Mouse (Mus musculus) hindbrain, embryonic 11.5 days (tissue): ENCODE results near the gene Srgn. TPM values are rescaled to one million over a fixed set of nuclear protein-coding genes. Genes with fewer than 3 reads are reported as not detected.

Experiments used
- ATAC-seq: fragments of 200-750 bp; cut with Nextera tagmentation; 2 replicates; pipeline ENCODE4 v1.8.0; 2017; ENCODE audit warnings: mild to moderate bottlenecking, moderate TSS enrichment, moderate library complexity; ENCODE audit not compliant: low FRiP score
- DNase-seq: peaks from one replicate; pipeline ENCODE4 v3.0.0-alpha.2; 2015; ENCODE audit warnings: low spot score
- H3K27ac ChIP-seq: fragments of 300-500 bp; sonication (generic); 2 replicates; pipeline ENCODE4 v1.5.1; 2014; ENCODE audit warnings: mild to moderate bottlenecking, low read depth, low read length
- H3K27me3 ChIP-seq: fragments of 300-500 bp; sonication (generic); 2 replicates; pipeline ENCODE4 v1.6.1; 2014; ENCODE audit warnings: mild to moderate bottlenecking, low read length, moderate library complexity, mixed read lengths; ENCODE audit not compliant: control insufficient read depth, insufficient read depth
- H3K36me3 ChIP-seq: fragments of 300-500 bp; sonication (generic); 2 replicates; pipeline ENCODE4 v1.6.1; 2014; ENCODE audit warnings: mild to moderate bottlenecking, low read length, moderate library complexity, mixed read lengths; ENCODE audit not compliant: control insufficient read depth, insufficient read depth
- H3K4me1 ChIP-seq: fragments of 300-500 bp; sonication (generic); replicated peaks from 2 replicates; pipeline ENCODE4 v1.6.1; 2014; ENCODE audit warnings: low read length, mixed read lengths; ENCODE audit not compliant: control insufficient read depth, insufficient read depth
- H3K4me2 ChIP-seq: fragments of 300-500 bp; sonication (generic); replicated peaks from 2 replicates; pipeline ENCODE4 v1.6.1; 2014; ENCODE audit warnings: mild to moderate bottlenecking, low read depth, low read length
- H3K4me3 ChIP-seq: fragments of 300-500 bp; sonication (generic); 2 replicates; pipeline ENCODE4 v1.5.1; 2014; ENCODE audit warnings: low read depth, low read length
- H3K9ac ChIP-seq: fragments of 300-500 bp; sonication (generic); 2 replicates; pipeline ENCODE4 v1.6.1; 2014; ENCODE audit warnings: low read depth, low read length
- H3K9me3 ChIP-seq: fragments of 300-500 bp; sonication (generic); 2 replicates; pipeline ENCODE4 v1.6.1; 2016; ENCODE audit warnings: low read length; ENCODE audit not compliant: control insufficient read depth
- WGBS: fragments of 180-500 bp; shearing (Covaris S2); extraction: QIAGEN DNeasy Blood & Tissue Kit; methylation state at CpG from one replicate; pipeline ENCODE4 v1.1.7; 2014; 5-methylcytosine and 5-hydroxymethylcytosine counted together
- polyA plus RNA-seq: library from polyadenylated mRNA; unstranded; fragments of >200 nt; fragmentation: Nextera tagmentation; extraction: Ambion mirVana; gene quantifications from 2 replicates; pipeline ENCODE4 v1.2.1, GENCODE M21; 2014

Srgn gene
- 4.3 and 5.8 TPM in 2 replicates for polyA plus RNA-seq

- Histone ChIP-seq H3K4me2 (no peak within 1 kb of the TSS), H3K4me3 (no peak within 1 kb of the TSS), H3K9me3 (no peaks in the 10 kb centered on the region), H3K9ac (no peak within 1 kb of the TSS), H3K4me1 (no peaks in the 10 kb centered on the region), H3K36me3 (no peaks in the 10 kb centered on the region), H3K27me3 (no peaks in the 10 kb centered on the region), H3K27ac (no peak within 1 kb of the TSS)
- DNase-seq (no peak), ATAC-seq (no peak)
- WGBS: 87% methylated on average over 14 of the region's 14 CpGs
Observed at GRCm38 (mm10) chr10:62527351-62527750, at the start of gene Srgn. TSS of gene Srgn (minus strand) at chr10:62527451.

- Histone ChIP-seq H3K4me3 (no peak overlapping the region), H3K4me2 (no peak overlapping the region), H3K36me3 (no peaks in the 10 kb centered on the region), H3K4me1 (peaks cover 6% of the 10 kb centered on the region), H3K27ac (no peak overlapping the region), H3K27me3 (no peaks in the 10 kb centered on the region), H3K9me3 (no peaks in the 10 kb centered on the region), H3K9ac (no peak overlapping the region)
- DNase-seq (no peak), ATAC-seq (no peak)
- WGBS: 94% methylated on average over 13 of the region's 13 CpGs
Observed at GRCm38 (mm10) chr10:62575001-62575400, 47.8 kb upstream of the Srgn start.

GRCm38 (mm10) chr10:62570126-62570871, 43.0 kb upstream of the Srgn start:
- Histone ChIP-seq H3K9ac (no peak overlapping the region), H3K27me3 (no peaks in the 10 kb centered on the region), H3K27ac (no peak overlapping the region), H3K4me3 (no peak overlapping the region), H3K9me3 (no peaks in the 10 kb centered on the region), H3K36me3 (peaks cover 10% of the 10 kb centered on the region), H3K4me2 (no peak overlapping the region), H3K4me1 (no peaks in the 10 kb centered on the region)
- 97% methylated on average over 7 of the region's 7 CpGs for WGBS
- ATAC-seq (no peak), DNase-seq (no peak)

GRCm38 (mm10) chr10:62568861-62569260, 41.6 kb upstream of the Srgn start:
- no peak overlapping the region for H3K27ac ChIP-seq
- H3K9ac ChIP-seq: no peak overlapping the region
- DNase-seq (no peak), ATAC-seq (no peak)
- no peaks in the 10 kb centered on the region for H3K9me3 ChIP-seq
- peaks cover 13% of the 10 kb centered on the region for H3K36me3 ChIP-seq
- no peak overlapping the region for H3K4me2 ChIP-seq
- no peaks in the 10 kb centered on the region for H3K27me3 ChIP-seq
- H3K4me1 ChIP-seq: no peaks in the 10 kb centered on the region
- no peak overlapping the region for H3K4me3 ChIP-seq
- 93% methylated on average over 4 of the region's 4 CpGs for WGBS

GRCm38 (mm10) chr10:62557736-62558135, 30.5 kb upstream of the Srgn start:
- ATAC-seq: no peak

GRCm38 (mm10) chr10:62556558-62556901, 29.3 kb upstream of the Srgn start:
- Histone ChIP-seq H3K9ac (no peak overlapping the region), H3K9me3 (no peaks in the 10 kb centered on the region), H3K4me1 (no peaks in the 10 kb centered on the region), H3K27me3 (no peaks in the 10 kb centered on the region), H3K4me2 (no peak overlapping the region), H3K4me3 (no peak overlapping the region), H3K27ac (no peak overlapping the region), H3K36me3 (peaks cover 3% of the 10 kb centered on the region; the same call in 1 of the 2 replicates)
- WGBS: 94% methylated on average over 6 of the region's 6 CpGs
- DNase-seq (no peak), ATAC-seq (no peak)

More at GRCm38 (mm10) chr10:62557736-62558135, 30.5 kb upstream of the Srgn start:
- no peak overlapping the region for H3K4me3 ChIP-seq
- H3K27me3 ChIP-seq: no peaks in the 10 kb centered on the region
- H3K36me3 ChIP-seq: peaks cover 3% of the 10 kb centered on the region; the same call in 1 of the 2 replicates
- H3K9me3 ChIP-seq: no peaks in the 10 kb centered on the region
- no peaks in the 10 kb centered on the region for H3K4me1 ChIP-seq
- H3K27ac ChIP-seq: no peak overlapping the region
- peak; percentile 20 for DNase-seq
- no peak overlapping the region for H3K4me2 ChIP-seq
- WGBS: 87% methylated on average over 1 of the region's 1 CpGs
- no peak overlapping the region for H3K9ac ChIP-seq

GRCm38 (mm10) chr10:62555705-62556557, 28.7 kb upstream of the Srgn start:
- H3K4me1 ChIP-seq: no peaks in the 10 kb centered on the region
- ATAC-seq: no peak

GRCm38 (mm10) chr10:62553611-62554091, 26.4 kb upstream of the Srgn start:
- no peak for ATAC-seq
- Histone ChIP-seq H3K9ac (no peak overlapping the region), H3K9me3 (no peaks in the 10 kb centered on the region), H3K4me2 (no peak overlapping the region), H3K27ac (no peak overlapping the region), H3K4me3 (no peak overlapping the region), H3K4me1 (no peaks in the 10 kb centered on the region), H3K36me3 (no peaks in the 10 kb centered on the region), H3K27me3 (no peaks in the 10 kb centered on the region)
- DNase-seq: no peak
- 85% methylated on average over 12 of the region's 12 CpGs for WGBS

More at GRCm38 (mm10) chr10:62555705-62556557, 28.7 kb upstream of the Srgn start:
- H3K4me3 ChIP-seq: no peak overlapping the region
- no peak overlapping the region for H3K9ac ChIP-seq
- H3K27ac ChIP-seq: no peak overlapping the region
- H3K36me3 ChIP-seq: peaks cover 3% of the 10 kb centered on the region; the same call in 1 of the 2 replicates
- no peaks in the 10 kb centered on the region for H3K27me3 ChIP-seq
- H3K9me3 ChIP-seq: no peaks in the 10 kb centered on the region
- DNase-seq: no peak
- H3K4me2 ChIP-seq: no peak overlapping the region
- 77% methylated on average over 11 of the region's 11 CpGs for WGBS
